Mouse (Mus musculus) skeletal muscle tissue, postnatal 0 days (tissue): ENCODE results near the gene Zfp764. TPM values are rescaled to one million over a fixed set of nuclear protein-coding genes. Genes with fewer than 3 reads are reported as not detected.

Source experiments
- polyA plus RNA-seq: library from polyadenylated mRNA; unstranded; fragments of >200 nt; fragmentation: Nextera tagmentation; extraction: Ambion mirVana; gene quantifications from 2 replicates; pipeline ENCODE4 v1.2.1, GENCODE M21; 2015

Gene Zfp764
- 3.1 and 3.4 TPM in 2 replicates for polyA plus RNA-seq

DNA sequence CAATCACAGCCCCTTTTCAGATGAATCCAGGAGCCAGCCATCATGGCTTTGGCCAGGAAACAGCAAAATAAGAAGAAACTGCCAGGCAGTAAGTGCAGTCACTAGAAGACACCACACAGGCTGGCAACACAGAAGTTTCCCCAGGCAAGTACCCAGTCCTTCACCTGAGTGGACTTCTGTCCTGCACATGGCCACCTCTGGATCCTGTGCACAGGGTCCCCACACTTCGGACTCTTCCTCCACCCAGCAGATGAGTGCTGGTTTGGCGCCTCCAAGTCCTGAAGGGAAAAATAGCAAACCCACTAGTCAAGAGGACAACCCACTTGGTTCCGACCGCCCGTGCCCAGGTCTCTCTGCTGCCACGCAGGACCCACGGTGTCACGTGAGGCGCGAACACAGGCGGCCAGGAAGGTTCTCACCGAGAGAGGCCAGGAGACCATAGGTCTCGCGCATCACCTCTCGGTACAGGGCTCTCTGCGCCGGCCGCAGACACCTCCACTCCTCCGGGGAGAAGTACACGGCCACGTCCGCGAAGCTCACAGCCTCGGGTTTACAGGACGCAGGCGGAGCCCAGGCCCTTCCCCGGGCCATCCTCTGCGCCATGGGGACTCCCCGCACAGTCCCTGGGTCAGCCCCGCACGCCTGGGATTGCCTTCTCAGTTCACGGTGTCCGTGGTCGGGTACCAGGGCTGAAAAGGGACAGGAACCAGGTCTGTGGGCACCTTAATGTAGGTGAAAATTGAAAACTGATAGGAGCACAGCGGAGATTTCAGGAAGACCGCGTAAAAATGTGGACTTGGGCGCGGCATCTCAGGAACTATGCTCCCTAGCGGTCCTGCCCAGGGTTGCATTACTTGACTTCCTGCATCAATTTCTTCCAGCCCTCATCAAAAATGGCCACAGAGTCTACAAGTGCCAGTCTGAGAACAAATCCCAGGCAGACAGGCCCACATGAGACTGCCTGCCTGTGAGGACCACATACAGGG lies at the start of gene Zfp764:
Gene Zfp764 (minus strand): TSS at position 821 of the 986 bp plus-strand sequence.

DNA sequence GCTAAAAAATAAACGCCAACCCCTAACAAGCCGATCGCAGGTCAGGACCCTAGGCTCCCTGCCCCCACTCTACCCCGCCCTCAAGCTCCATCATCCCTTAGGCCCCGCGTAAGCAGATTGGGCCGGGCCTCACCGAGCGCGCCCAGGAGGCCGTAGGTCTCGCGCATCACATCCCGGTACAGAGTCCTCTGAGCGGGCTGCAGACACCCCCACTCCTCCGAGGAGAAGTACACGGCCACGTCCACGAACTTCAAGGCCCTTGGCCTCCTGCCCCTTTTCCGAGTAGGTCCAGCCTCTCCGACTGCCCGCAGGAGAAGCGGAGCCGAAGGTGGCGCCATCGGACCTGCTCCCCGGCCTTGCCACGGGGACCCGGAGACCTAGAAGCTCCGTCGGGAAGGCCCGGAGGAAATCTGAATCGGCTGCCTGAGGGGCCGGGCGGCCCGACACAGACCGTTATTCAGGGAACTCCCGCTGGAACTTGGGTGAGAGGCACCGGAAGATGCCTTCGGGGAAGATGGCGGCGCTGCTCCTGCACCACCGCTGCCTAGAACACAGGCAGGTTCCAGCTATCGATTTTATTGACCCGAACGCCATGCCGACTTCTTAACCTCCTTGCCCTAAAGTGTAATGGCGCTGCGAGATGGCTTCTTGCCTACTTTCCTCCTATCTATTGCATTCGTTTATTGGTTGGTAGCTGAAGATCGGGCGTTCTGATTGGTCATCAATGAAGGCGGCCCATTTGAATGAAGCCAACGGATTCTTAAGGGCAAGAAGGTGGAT lies 42.1 kb upstream of the Zfp764 start, which contains the start of gene Zfp689:
Gene Zfp689 (minus strand): TSS at position 638 of the 780 bp plus-strand sequence.

GRCm38 (mm10) chr7:127421388-127422191 lies 15.0 kb upstream of the Zfp764 start, which contains the start of gene Zfp688:
TSS of gene Zfp688 (minus strand) at chr7:127422068.

DNA sequence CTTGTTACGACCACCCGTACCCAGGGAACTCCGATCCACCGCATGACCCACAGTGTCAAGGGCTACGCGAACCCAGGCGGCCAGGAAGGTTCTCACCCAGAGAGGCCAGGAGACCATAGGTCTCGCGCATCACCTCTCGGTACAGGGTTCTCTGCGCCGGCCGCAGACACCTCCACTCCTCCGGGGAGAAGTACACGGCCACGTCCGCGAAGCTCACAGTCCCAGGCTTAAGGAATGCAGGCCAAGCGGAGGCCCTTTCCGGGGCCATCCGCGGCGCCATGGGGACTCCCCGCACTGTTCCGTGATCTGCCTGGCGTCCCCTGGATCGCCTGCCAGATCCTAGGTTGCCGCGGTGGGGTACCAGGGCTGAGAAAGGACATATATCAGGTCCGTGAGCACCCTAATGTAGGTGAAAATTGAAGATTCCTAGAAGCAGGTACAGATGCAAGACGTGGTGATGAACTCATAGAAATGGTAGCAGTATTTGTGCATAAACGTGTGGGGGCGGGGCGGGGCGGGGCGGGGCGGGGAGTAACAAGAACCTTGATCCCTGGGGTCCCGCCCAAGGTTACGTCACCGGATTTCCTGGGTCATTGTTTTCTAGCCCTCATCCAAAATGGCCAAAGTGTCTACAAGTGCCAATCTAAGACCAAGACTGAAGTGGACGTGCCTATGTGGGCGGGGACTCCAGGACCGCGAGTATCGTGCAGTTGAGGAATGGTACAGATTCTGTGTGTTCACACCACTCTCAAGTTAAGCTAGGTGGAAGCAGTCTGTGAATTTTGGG lies 13.3 kb downstream of the Zfp764 start, which contains the start of gene E430018J23Rik:
Gene E430018J23Rik (minus strand): TSS at position 473 of the 787 bp plus-strand sequence.

GRCm38 (mm10) chr7:127386641-127387392 lies 19.8 kb downstream of the Zfp764 start, which contains the start of gene 9130019O22Rik:
TSS of gene 9130019O22Rik (minus strand) at chr7:127387166.

GRCm38 (mm10) chr7:127375271-127376245 lies 31.1 kb downstream of the Zfp764 start, which contains the start of gene Zfp747:
TSS of gene Zfp747 (minus strand) at chr7:127376050.

Other genes starting within 250 kb of the Zfp764 start
- 22.0 and 23.9 TPM in 2 replicates for gene Cd2bp2, start 210.8 kb downstream of the Zfp764 start, polyA plus RNA-seq
- gene Tbc1d10b, start 198.4 kb downstream of the Zfp764 start, polyA plus RNA-seq: 17.3 and 19.1 TPM in 2 replicates
- gene Mylpf, start 197.9 kb downstream of the Zfp764 start, polyA plus RNA-seq: 16,282 and 17,335 TPM in 2 replicates
- gene Zfp553, start 173.8 kb downstream of the Zfp764 start, polyA plus RNA-seq: 8.7 and 9.9 TPM in 2 replicates
- 8.5 and 9.1 TPM in 2 replicates for gene Sept1, start 173.7 kb downstream of the Zfp764 start, polyA plus RNA-seq
- gene Zfp771, start 162.5 kb downstream of the Zfp764 start, polyA plus RNA-seq: 31.2 and 37.1 TPM in 2 replicates
- gene Dctpp1, start 146.1 kb downstream of the Zfp764 start, polyA plus RNA-seq: 56.2 and 58.8 TPM in 2 replicates
- 36.9 and 48.8 TPM in 2 replicates for gene Sephs2, start 132.8 kb downstream of the Zfp764 start, polyA plus RNA-seq
- 1.9 TPM in 2 replicates for gene Itgal, start 110.6 kb downstream of the Zfp764 start, polyA plus RNA-seq
- gene Zfp768, start 61.2 kb downstream of the Zfp764 start, polyA plus RNA-seq: 13.9 and 16.4 TPM in 2 replicates
- 3.9 and 4.4 TPM in 2 replicates for gene Zfp747, start 30.8 kb downstream of the Zfp764 start, polyA plus RNA-seq
- gene 9130019O22Rik, start 19.7 kb downstream of the Zfp764 start, polyA plus RNA-seq: 3.4 and 3.8 TPM in 2 replicates
- gene E430018J23Rik, start 13.2 kb downstream of the Zfp764 start, polyA plus RNA-seq: 4.1 and 4.8 TPM in 2 replicates
- 9.9 and 13.0 TPM in 2 replicates for gene Zfp688, start 15.2 kb upstream of the Zfp764 start, polyA plus RNA-seq
- gene Zfp689, start 42.3 kb upstream of the Zfp764 start, polyA plus RNA-seq: 2.4 and 2.6 TPM in 2 replicates
- gene Prr14, start 52.8 kb upstream of the Zfp764 start, polyA plus RNA-seq: 17.3 and 23.2 TPM in 2 replicates
- gene Fbrs, start 72.4 kb upstream of the Zfp764 start, polyA plus RNA-seq: 7.1 and 7.8 TPM in 2 replicates
- 17.2 and 19.6 TPM in 2 replicates for gene Srcap, start 105.2 kb upstream of the Zfp764 start, polyA plus RNA-seq
- gene Gm42715, start 112.8 kb upstream of the Zfp764 start, polyA plus RNA-seq: 5.6 and 6.1 TPM in 2 replicates
- gene Tmem265, start 154.6 kb upstream of the Zfp764 start, polyA plus RNA-seq: 1.2 and 3.3 TPM in 2 replicates
- 19.5 and 21.8 TPM in 2 replicates for gene Phkg2, start 166.5 kb upstream of the Zfp764 start, polyA plus RNA-seq
- 7.2 and 7.5 TPM in 2 replicates for gene Ccdc189, start 181.8 kb upstream of the Zfp764 start, polyA plus RNA-seq
- 18.0 and 21.5 TPM in 2 replicates for gene Rnf40, start 181.9 kb upstream of the Zfp764 start, polyA plus RNA-seq
- gene Zfp629, start 209.0 kb upstream of the Zfp764 start, polyA plus RNA-seq: 4.0 and 5.4 TPM in 2 replicates